Mouse (Mus musculus) cortical plate, adult 2 months (tissue): Measurements from ENCODE around the gene Olfr56. TPM values are rescaled to one million over a fixed set of nuclear protein-coding genes. Genes with fewer than 3 reads are reported as not detected.

ENCODE experiments used
- H3K27ac ChIP-seq: fragments of 200-500 bp; 2 replicates; pipeline ENCODE4 v1.5.1; 2012; ENCODE audit warnings: low read length, control low read depth, inconsistent platforms; ENCODE audit not compliant: insufficient read depth
- H3K4me1 ChIP-seq: fragments of 200-500 bp; 2 replicates; pipeline ENCODE4 v1.6.1; 2011; ENCODE audit warnings: low read length; ENCODE audit not compliant: control insufficient read depth, insufficient read depth
- H3K4me3 ChIP-seq: fragments of 200-500 bp; 2 replicates; pipeline ENCODE4 v1.5.1; 2011; ENCODE audit warnings: mild to moderate bottlenecking, low read length, control low read depth; ENCODE audit not compliant: insufficient read depth
- CTCF ChIP-seq: fragments of 200-500 bp; IDR thresholded peaks from 2 replicates; pipeline ENCODE4 v1.5.1; 2011; ENCODE audit warnings: mild to moderate bottlenecking, control low read depth, low read length; ENCODE audit not compliant: insufficient read depth; ENCODE audit errors: extremely low read depth
- POLR2A ChIP-seq: fragments of 200-500 bp; IDR thresholded peaks from 2 replicates; pipeline ENCODE4 v1.6.1; 2011; ENCODE audit warnings: mild to moderate bottlenecking, low read length, control low read depth; ENCODE audit not compliant: insufficient read depth; ENCODE audit errors: extremely low read depth
- polyA plus RNA-seq: library from polyadenylated mRNA; depleted of rRNA; stranded (reverse); fragments of >200 nt; gene quantifications from 2 replicates; pipeline ENCODE4 v1.2.3, GENCODE M21; 2012

The Olfr56 gene
- polyA plus RNA-seq, 1 experiment: 0.10 TPM

GRCm38 (mm10) chr11:49114158-49114557 is 135.5 kb downstream of the Olfr56 start:
- H3K27ac ChIP-seq: no peak overlapping the region
- H3K4me3 ChIP-seq: no peak overlapping the region
- H3K4me1 ChIP-seq: no peaks in the 10 kb centered on the region; the same call in 1 of the 2 replicates
- TF ChIP-seq CTCF (no peak), POLR2A (no peak)

GRCm38 (mm10) chr11:49114774-49115173 is 136.1 kb downstream of the Olfr56 start, which contains the start of gene Olfr1396:
TSS of gene Olfr1396 (minus strand) at chr11:49114874.
- TF ChIP-seq CTCF: no peak
- no peak for TF ChIP-seq POLR2A
- no peak within 1 kb of the TSS for H3K27ac ChIP-seq
- H3K4me3 ChIP-seq: no peak within 1 kb of the TSS
- no peaks in the 10 kb centered on the region; the same call in 1 of the 2 replicates for H3K4me1 ChIP-seq

- H3K27ac ChIP-seq: no peak overlapping the region
- no peaks in the 10 kb centered on the region for H3K4me1 ChIP-seq
- no peak overlapping the region for H3K4me3 ChIP-seq
- TF ChIP-seq POLR2A: no peak
- no peak for TF ChIP-seq CTCF
Observed at GRCm38 (mm10) chr11:49119635-49120034, 140.9 kb downstream of the Olfr56 start.

- H3K4me3 ChIP-seq: no peak overlapping the region
- H3K4me1 ChIP-seq: no peaks in the 10 kb centered on the region
- TF ChIP-seq CTCF (no peak), POLR2A (no peak)
- H3K27ac ChIP-seq: no peak overlapping the region
Observed at GRCm38 (mm10) chr11:49124169-49124568, 145.5 kb downstream of the Olfr56 start.

GRCm38 (mm10) chr11:49141974-49142373 is 163.3 kb downstream of the Olfr56 start, which contains the start of gene Olfr1395:
TSS of gene Olfr1395 (plus strand) at chr11:49142274.
- H3K4me3 ChIP-seq: no peak within 1 kb of the TSS
- no peaks in the 10 kb centered on the region for H3K4me1 ChIP-seq
- no peak within 1 kb of the TSS for H3K27ac ChIP-seq
- TF ChIP-seq POLR2A: no peak
- no peak for TF ChIP-seq CTCF

GRCm38 (mm10) chr11:49154077-49154476 is 175.4 kb downstream of the Olfr56 start, which contains the start of gene Olfr1394:
TSS of gene Olfr1394 (plus strand) at chr11:49154377.
- Histone ChIP-seq H3K4me3 (no peak within 1 kb of the TSS), H3K4me1 (no peaks in the 10 kb centered on the region), H3K27ac (no peak within 1 kb of the TSS)
- TF ChIP-seq CTCF (no peak), POLR2A (no peak)

GRCm38 (mm10) chr11:49156821-49157814 is 178.4 kb downstream of the Olfr56 start:
- Histone ChIP-seq H3K4me1 (no peaks in the 10 kb centered on the region), H3K4me3 (no peak overlapping the region), H3K27ac (no peak overlapping the region)
- no peak for TF ChIP-seq POLR2A

- Histone ChIP-seq H3K4me3 (0 out of 2 replicates have a peak overlapping the region, but pooled peaks have one; percentile 5), H3K4me1 (no peaks in the 10 kb centered on the region), H3K27ac (no peak overlapping the region)
- TF ChIP-seq POLR2A (no peak), CTCF (no peak)
Observed at GRCm38 (mm10) chr11:49168839-49169611, 190.3 kb downstream of the Olfr56 start.

- Histone ChIP-seq H3K4me3 (no peak overlapping the region), H3K27ac (no peak overlapping the region), H3K4me1 (no peaks in the 10 kb centered on the region)
- no peak for TF ChIP-seq POLR2A
- no peak for TF ChIP-seq CTCF
Observed at GRCm38 (mm10) chr11:49170576-49170975, 191.9 kb downstream of the Olfr56 start.
